Mouse (Mus musculus) testis, postnatal 10 days (tissue): ENCODE measurements around the gene Adam1a.
"Not testable (repeated sequence)": the region's sequence is repeated elsewhere in the genome, so short reads cannot be mapped to it uniquely, and the experiment has no call there.

Experiments
- DNase-seq: peaks from one replicate; pipeline ENCODE4 v3.0.0; 2021; ENCODE audit warnings: low spot score

Adam1a gene

DNA sequence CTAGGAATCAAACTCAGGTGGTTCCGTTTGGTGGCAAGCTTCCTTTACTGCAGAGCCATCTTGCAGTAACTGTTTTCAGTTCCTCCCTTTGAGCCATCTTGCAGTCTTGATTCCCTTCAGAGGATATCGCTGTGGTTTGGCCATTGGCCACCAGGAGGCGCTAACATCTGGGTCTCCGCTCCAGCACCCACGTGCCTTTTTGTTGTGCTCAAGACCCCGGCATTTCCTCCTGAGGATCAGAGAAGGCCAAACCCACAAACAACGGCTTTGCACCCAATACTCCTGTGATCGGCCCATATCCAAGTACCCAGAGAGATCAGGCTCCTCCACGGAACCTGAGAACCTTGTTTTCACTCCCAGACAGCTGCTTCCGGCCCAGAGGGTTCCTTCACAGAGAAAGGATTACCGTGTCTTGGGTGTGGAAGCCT lies 19.2 kb upstream of the Adam1a start:
- peak; percentile 95 for DNase-seq

DNA sequence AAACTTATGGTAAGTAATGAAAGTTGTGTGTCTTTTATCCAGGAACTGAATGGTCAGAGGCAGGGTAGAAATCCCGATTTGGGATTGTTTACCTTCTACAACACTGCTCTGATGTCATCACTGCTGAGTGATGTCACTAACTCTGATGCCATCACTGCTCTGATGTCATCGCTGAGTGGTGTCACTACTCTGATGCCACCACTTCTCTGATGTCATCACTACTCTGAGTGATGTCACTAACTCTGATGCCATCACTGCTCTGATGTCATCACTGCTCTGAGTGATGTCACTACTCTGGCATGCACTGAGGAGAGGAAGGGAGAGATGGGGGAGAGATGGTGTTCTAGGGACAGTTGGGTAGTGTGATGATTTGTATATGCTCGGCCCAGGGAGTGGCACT lies 17.2 kb upstream of the Adam1a start:
- no peak for DNase-seq

- DNase-seq = no peak
These were observed 3.9 kb upstream of the Adam1a start for GRCm38 (mm10) chr5:121549196-121549595.

GRCm38 (mm10) chr5:121547084-121547483 lies 1.8 kb upstream of the Adam1a start:
- no peak for DNase-seq

DNA sequence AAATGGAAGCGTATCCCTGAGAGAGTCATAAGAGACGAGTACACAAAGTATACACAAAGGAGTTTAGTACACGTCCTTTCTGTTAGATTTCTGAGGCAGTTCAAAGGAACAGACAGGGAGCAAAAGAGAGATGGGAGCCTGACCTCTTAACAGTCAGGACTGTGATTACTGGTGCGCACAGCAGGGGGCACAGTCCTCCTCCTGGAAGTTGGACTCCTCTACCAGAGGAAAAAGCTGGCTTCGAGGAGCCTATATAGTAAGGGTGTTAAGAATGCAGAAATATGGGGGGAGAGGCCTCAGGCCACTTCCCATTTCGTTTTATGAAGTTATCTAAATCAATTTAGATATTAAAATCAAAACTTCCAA lies 1.2 kb upstream of the Adam1a start:
- peak; percentile 79 for DNase-seq

- peak; percentile 98 for DNase-seq
These were observed 679 bp upstream of the Adam1a start, which contains the start of gene Mapkapk5 for GRCm38 (mm10) chr5:121545793-121546529. TSS of gene Mapkapk5 (minus strand) at chr5:121545905.

DNA sequence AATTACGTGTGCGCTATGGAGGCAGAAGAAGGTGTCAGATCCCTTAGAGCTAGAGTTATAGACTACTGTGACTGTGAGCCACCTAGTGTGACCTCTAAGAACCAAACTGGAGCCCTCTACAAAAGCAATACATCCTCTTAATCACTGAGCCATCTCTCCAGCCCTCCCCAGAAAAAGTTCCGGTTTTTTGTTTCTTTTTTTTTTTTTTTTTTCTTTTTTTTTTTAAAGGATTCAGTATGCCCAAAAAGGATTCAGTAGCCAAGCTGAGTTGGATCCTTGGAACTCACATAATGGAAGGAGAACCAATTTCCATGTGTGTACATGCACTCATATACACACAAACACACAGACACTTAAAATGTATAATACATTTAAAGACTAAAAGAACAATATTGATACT lies 1.9 kb downstream of the Adam1a start:
- no peak for DNase-seq

DNA sequence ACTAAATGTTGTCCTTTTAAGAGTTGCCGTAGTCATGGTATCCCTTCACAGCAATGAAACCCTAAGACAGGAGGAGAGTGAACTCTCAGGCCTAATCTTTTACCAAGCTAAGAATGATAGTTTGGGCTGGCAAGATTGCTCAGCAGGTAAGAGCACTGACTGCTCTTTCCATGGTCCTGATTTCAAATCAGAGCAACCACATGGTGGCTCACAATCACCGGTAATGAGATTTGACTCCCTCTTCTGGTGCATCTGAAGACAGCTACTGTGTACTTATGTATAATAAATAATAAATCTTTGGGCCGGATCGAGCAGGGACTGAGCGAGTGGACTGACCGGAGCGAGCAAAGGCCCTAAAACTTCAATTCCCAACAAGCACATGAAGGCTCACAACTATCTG lies 4.0 kb downstream of the Adam1a start:
- DNase-seq = no peak

- DNase-seq = no peak
These were observed 5.2 kb downstream of the Adam1a start for GRCm38 (mm10) chr5:121540066-121540465.

GRCm38 (mm10) chr5:121537588-121537987 lies 7.7 kb downstream of the Adam1a start:
- no peak for DNase-seq

DNA sequence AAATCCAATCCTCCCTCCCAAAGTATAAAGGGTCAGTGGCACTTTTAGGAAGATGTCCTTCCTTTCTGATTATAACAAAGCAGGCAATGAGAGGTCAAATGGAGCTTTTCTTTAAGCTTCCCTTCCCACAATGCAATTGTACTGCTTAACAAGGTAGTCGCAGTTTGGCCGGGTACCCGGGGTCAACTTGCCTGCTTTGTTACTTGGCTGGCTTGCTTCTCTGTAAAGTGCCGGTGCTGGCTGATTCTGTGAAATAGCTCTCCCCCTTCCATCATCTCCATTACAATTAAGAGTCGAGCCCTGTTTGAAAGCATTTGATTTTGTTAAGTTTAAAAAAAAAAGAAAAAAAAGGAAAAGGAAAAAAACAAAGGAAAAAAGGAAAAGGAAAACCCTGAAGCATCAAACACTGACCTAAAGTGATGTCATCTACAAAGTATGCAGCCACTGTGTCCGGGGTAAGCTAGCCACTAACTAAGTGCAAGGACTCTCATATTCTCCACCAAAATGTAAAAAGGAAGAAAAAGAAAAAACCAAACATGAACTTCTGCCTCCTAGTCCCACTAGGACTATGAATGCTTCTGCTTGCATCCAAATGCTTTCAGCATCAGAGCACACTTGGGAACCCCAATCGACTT lies 8.2 kb downstream of the Adam1a start:
- no peak for DNase-seq

GRCm38 (mm10) chr5:121535116-121535515 lies 10.2 kb downstream of the Adam1a start:
- no peak for DNase-seq

DNA sequence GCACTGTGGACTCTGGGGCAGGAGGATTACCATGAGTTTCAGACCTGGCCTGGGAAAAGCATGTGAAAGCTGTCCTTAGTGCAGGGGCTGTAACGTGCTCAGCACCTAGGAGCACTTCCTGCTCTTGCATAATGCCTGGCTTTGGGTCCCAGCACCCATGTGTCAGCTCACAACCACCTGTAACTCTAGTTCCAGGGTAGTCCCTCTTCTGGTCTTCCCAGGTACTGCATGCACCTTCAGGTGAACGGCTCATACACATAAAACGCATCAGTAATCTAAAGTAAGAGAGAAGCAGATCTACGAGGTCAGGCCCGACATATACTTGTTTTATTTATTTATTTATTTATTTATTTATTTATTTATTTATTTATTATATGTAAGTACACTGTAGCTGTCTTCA lies 10.8 kb downstream of the Adam1a start:
- DNase-seq = no peak

GRCm38 (mm10) chr5:121526961-121527360 lies 18.3 kb downstream of the Adam1a start:
- DNase-seq = no peak

DNA sequence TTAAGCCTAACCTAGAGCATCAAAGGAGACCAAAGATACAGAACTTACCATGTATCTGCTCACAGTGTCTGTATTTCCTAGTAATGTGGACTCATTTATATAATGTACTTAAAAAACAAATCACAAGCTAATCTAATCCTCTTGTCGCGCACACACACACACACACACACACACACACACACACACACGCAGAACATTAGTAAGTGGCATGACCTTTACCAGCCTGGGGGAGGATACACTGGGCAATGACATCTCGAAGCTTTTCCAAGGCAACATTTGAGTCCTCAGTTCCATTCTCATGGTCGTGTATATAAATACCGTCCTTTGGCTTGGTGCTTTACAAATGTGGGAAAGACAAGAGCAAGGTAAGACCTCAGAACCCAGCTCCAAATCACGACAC lies 18.8 kb downstream of the Adam1a start:
- DNase-seq = no peak

GRCm38 (mm10) chr5:121525774-121526450 lies 19.4 kb downstream of the Adam1a start:
- no peak for DNase-seq

GRCm38 (mm10) chr5:121519758-121520157 lies 25.5 kb downstream of the Adam1a start:
- not testable (repeated sequence) for DNase-seq

- DNase-seq = no peak
These were observed 26.3 kb downstream of the Adam1a start for GRCm38 (mm10) chr5:121518983-121519382.

DNA sequence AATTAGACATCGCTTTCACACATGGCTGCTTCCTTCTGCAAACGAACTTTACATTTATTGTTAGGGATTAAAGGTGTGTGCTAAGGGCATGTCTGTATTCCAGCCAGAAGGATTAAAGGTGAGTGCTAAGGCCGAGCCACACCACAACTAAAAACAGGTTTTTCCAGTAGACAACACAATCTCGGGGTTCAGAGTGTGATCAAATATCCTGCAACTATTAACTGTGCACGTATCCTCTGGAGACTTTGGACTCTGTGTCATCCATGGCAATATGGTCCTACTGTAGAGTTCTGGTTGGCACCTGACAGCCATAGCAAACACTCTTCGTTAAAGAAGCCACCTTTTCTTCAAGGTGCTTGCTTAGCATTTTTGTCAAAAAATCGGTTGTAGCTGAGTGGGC lies 35.3 kb downstream of the Adam1a start:
- DNase-seq = no peak

GRCm38 (mm10) chr5:121506846-121507245 lies 38.4 kb downstream of the Adam1a start:
- DNase-seq = no peak

DNA sequence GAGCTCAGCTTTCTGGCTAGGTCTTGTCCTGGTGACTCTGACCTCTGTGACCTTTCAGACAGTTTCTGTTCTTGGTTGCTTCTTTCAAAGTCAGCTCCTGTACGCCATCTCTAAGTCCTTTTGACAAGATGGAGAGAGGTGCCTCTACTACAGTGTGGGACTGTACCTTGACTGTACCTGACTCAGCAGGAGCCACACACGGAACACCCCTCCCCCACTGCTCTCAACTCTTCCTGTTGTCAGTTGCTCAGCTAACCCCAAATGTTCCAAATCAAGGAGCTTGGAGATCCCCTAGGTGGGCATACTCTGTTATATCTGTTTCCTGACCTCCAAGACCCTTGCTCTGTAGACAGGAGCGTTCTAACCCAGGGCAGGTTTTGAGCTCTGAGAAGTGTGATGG lies 42.1 kb downstream of the Adam1a start, which contains the start of gene Adam1b:
Gene Adam1b (minus strand): TSS at position 205 of the 400 bp plus-strand sequence.
- no peak for DNase-seq

DNA sequence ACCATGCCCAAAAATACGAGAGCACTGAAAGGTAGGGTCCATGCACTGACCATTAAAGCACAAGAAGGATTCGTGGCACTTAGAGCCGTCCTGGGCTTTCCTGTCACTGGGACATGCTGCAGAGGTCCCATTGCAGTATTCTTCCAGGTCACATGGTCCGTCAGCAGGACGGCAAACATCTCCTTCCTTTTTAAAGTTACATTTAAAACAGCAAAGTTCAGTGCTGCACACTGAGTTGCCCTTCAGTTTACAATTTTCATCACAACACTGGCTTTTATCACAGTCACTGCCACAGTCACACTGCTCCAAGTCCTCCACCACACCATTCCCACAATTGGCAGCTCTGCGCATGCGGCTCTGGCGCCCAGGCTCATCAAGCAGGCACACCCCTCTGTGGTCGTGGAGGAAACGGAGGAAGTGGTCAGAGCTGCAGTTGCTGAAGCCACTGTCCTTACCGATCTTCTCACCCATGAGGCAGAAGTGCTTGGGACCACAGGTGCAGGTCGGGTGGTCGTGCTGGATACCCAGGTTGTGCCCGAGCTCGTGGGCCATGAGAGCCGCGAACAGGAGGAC lies 43.8 kb downstream of the Adam1a start:
- not testable (repeated sequence) for DNase-seq

- no peak for DNase-seq
These were observed 44.6 kb downstream of the Adam1a start for GRCm38 (mm10) chr5:121500719-121501118.
